ENCODE assay signal across 8 mouse cellular contexts in genomic region chr3:87089694-87090565, GRCm38 (mm10).
DNase-seq lines count a peak whose midpoint lies in the region; ATAC-seq lines count a peak whose summit lies in the region.

No protein-coding gene starts in this region.

- no peaks in the 10 kb centered on the region for H3K9me3 ChIP-seq in limb, embryonic 10.5 days (replicated peaks)
- no peaks in the 10 kb centered on the region for H3K9me3 ChIP-seq in midbrain, embryonic 14.5 days (ENCODE audit: control insufficient read depth, low read length)

- no peak overlapping the region for H3K27ac ChIP-seq in limb, embryonic 10.5 days
- H3K27ac ChIP-seq in midbrain, embryonic 14.5 days (replicated peaks; ENCODE audit: low read depth, low read length) = no peak overlapping the region

- peak; percentile 64 for DNase-seq in urinary bladder, postnatal 14 days (ENCODE audit: low spot score)
- no peak for DNase-seq in urinary bladder, adult 2 months (ENCODE audit: low spot score)
- peak; percentile 92 for DNase-seq in embryo, embryonic 10 days (ENCODE audit: low spot score)
- DNase-seq in gastrocnemius, postnatal 14 days = peak; percentile 43
- peak; percentile 54 for DNase-seq in kidney, adult 18-20 months
- DNase-seq in limb, embryonic 10.5 days (ENCODE audit: low spot score) = peak; percentile 56
- DNase-seq in midbrain, embryonic 14.5 days = peak; percentile 91
- peak; percentile 26 to 38 for DNase-seq in spleen, postnatal 36 days (ENCODE audit: low spot score in 2 of 2)

- WGBS in limb, embryonic 10.5 days = 79% methylated on average over 13 of the region's 13 CpGs
- 77% methylated on average over 13 of the region's 13 CpGs for WGBS in midbrain, embryonic 14.5 days

- intact Hi-C loops in gastrocnemius, postnatal 14 days (cut with DNase I; ENCODE audit: low total_unique reads) = loop anchor here (5.0 kb wide), 2 partner anchors 58 to 87 kb away; no protein-coding TSS in a partner anchor

- H3K27me3 ChIP-seq in limb, embryonic 10.5 days (ENCODE audit: low read depth, poor library complexity, severe bottlenecking) = no peaks in the 10 kb centered on the region
- H3K27me3 ChIP-seq in midbrain, embryonic 14.5 days (ENCODE audit: control insufficient read depth, insufficient read depth, low read length) = no peaks in the 10 kb centered on the region

- peaks cover 88% of the 10 kb centered on the region for H3K36me3 ChIP-seq in limb, embryonic 10.5 days
- peaks cover 17% of the 10 kb centered on the region for H3K36me3 ChIP-seq in midbrain, embryonic 14.5 days (ENCODE audit: control insufficient read depth, insufficient read depth, low read length)

- H3K4me1 ChIP-seq in limb, embryonic 10.5 days = no peaks in the 10 kb centered on the region
- H3K4me1 ChIP-seq in midbrain, embryonic 14.5 days (ENCODE audit: control insufficient read depth, insufficient read depth, low read length) = 0 out of 2 replicates have a peak, but pooled peaks cover 4% of the 10 kb centered on the region

- H3K4me2 ChIP-seq in midbrain, embryonic 14.5 days (ENCODE audit: low read length) = no peak overlapping the region

- H3K4me3 ChIP-seq in limb, embryonic 10.5 days = no peak overlapping the region
- no peak overlapping the region for H3K4me3 ChIP-seq in midbrain, embryonic 14.5 days (replicated peaks; ENCODE audit: low read depth, low read length)

- peak; percentile 79; the same call in 1 of the 2 replicates for ATAC-seq in midbrain, embryonic 14.5 days (ENCODE audit: low FRiP score, low TSS enrichment)

- no peak overlapping the region for H3K9ac ChIP-seq in midbrain, embryonic 14.5 days (replicated peaks; ENCODE audit: low read length)
